Mouse (Mus musculus) heart, embryonic 13.5 days (tissue): ENCODE data around the gene Atox1. TPM values are rescaled to one million over a fixed set of nuclear protein-coding genes. Genes with fewer than 3 reads are reported as not detected.
A peak's percentile ranks its signal among the peaks of the same experiment; 100 is the strongest.

Experiments
- ATAC-seq: fragments of 200-750 bp; cut with Nextera tagmentation; 2 replicates; pipeline ENCODE4 v1.8.0; 2017; ENCODE audit warnings: moderate TSS enrichment; ENCODE audit not compliant: insufficient number of reproducible peaks, low FRiP score, low TSS enrichment; ENCODE audit errors: extremely low read depth
- H3K27ac ChIP-seq: fragments of 300-500 bp; sonication (generic); replicated peaks from 2 replicates; pipeline ENCODE4 v1.5.1; 2015; ENCODE audit warnings: moderate library complexity, mild to moderate bottlenecking, inconsistent platforms
- H3K27me3 ChIP-seq: fragments of 300-500 bp; sonication (generic); replicated peaks from 2 replicates; pipeline ENCODE4 v1.6.1; 2015; ENCODE audit warnings: mild to moderate bottlenecking, inconsistent platforms
- H3K36me3 ChIP-seq: fragments of 300-500 bp; sonication (generic); 2 replicates; pipeline ENCODE4 v1.6.1; 2015; ENCODE audit warnings: mild to moderate bottlenecking, inconsistent platforms
- H3K4me1 ChIP-seq: fragments of 300-500 bp; sonication (generic); 2 replicates; pipeline ENCODE4 v1.6.1; 2015; ENCODE audit warnings: inconsistent platforms
- H3K4me2 ChIP-seq: fragments of 300-500 bp; sonication (generic); 2 replicates; pipeline ENCODE4 v1.6.1; 2015; ENCODE audit warnings: inconsistent platforms, mild to moderate bottlenecking, moderate library complexity
- H3K4me3 ChIP-seq: fragments of 300-500 bp; sonication (generic); 2 replicates; pipeline ENCODE4 v1.5.1; 2015; ENCODE audit warnings: moderate library complexity, mild to moderate bottlenecking, inconsistent platforms
- H3K9ac ChIP-seq: fragments of 300-500 bp; sonication (generic); 2 replicates; pipeline ENCODE4 v1.6.1; 2015; ENCODE audit warnings: inconsistent platforms, mild to moderate bottlenecking, moderate library complexity
- H3K9me3 ChIP-seq: fragments of 300-500 bp; sonication (generic); 2 replicates; pipeline ENCODE4 v1.6.1; 2016; ENCODE audit warnings: inconsistent platforms
- WGBS: fragments of 180-500 bp; shearing (Covaris S2); methylation state at CpG from one replicate; pipeline ENCODE4 v1.1.7; 2015; ENCODE audit warnings: mixed read lengths; 5-methylcytosine and 5-hydroxymethylcytosine counted together
- polyA plus RNA-seq: library from polyadenylated mRNA; unstranded; fragments of >200 nt; fragmentation: Nextera tagmentation; extraction: Ambion mirVana; gene quantifications from 2 replicates; pipeline ENCODE4 v1.2.1, GENCODE M21; 2015

Gene Atox1
- polyA plus RNA-seq, 1 experiment from 2014 or later, result 283 TPM

DNA sequence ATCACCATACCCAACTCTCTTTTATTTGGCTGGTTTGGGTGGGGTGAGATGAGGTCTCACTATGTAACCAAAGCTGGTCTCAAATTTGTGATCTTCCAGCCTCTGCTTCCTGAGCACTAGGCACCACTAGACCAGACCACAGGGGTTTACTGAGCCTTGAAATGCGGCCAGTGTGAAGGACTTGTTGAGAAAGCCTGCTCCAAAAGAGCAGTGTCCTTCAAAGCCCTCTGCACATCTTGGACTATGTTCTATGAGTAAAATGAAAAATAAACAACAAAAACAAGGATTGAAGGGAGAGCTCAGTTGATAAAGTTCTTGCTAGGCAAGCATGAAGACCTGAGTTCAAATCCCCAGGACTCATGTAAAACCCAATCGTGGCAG lies 47.6 kb downstream of the Atox1 start:
- no peak overlapping the region for H3K4me3 ChIP-seq
- 81% methylated on average over 2 of the region's 2 CpGs for WGBS
- no peak for ATAC-seq
- peaks cover 75% of the 10 kb centered on the region for H3K4me1 ChIP-seq
- H3K27me3 ChIP-seq, result no peaks in the 10 kb centered on the region
- no peaks in the 10 kb centered on the region for H3K9me3 ChIP-seq
- H3K27ac ChIP-seq, result peak overlapping the region; percentile 78; the same call in 1 of the 2 replicates
- no peak overlapping the region for H3K4me2 ChIP-seq
- peaks cover 61% of the 10 kb centered on the region for H3K36me3 ChIP-seq
- H3K9ac ChIP-seq, result no peak overlapping the region

DNA sequence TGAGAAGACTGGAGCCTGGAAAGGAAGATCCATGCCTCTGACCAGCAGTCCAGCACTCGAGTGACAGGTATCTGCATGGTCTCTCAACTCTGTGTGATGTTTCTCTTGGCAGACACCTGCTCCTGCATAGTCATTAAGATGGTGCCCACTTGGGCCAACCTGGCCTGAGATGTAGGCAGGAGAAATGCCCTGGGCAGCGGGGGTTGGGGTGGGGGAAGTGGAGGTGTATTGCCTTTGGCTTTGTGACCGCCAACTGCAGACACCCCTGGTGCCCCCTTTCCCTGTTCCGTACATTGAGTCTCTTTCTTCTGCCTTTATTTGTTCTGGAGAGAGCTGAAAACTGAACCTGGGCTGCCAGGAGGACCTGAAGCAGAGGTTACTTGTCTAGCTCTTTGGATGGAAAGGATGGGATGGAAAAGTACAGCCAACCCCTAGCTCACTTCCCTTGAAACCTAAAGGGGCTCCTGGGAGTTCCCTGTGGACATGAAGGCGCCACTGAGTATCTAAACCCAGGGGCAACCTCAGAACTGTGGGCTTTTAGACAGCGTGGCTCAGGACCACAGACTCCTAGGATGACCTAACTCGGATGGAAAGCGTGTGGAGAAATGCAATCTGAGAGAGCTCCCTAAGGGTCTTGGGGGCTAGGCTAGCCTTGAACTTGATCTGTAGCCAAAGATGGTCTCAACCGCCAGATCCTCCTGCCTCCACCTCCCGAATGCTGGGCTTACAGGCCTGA lies 48.2 kb downstream of the Atox1 start:
- Histone ChIP-seq H3K4me3 (no peak overlapping the region), H3K9me3 (no peaks in the 10 kb centered on the region), H3K4me1 (peaks cover 75% of the 10 kb centered on the region), H3K36me3 (peaks cover 66% of the 10 kb centered on the region), H3K27me3 (no peaks in the 10 kb centered on the region), H3K9ac (no peak overlapping the region), H3K27ac (peak overlapping the region; percentile 78), H3K4me2 (no peak overlapping the region)
- ATAC-seq, result no peak
- 87% methylated on average over 10 of the region's 10 CpGs for WGBS

DNA sequence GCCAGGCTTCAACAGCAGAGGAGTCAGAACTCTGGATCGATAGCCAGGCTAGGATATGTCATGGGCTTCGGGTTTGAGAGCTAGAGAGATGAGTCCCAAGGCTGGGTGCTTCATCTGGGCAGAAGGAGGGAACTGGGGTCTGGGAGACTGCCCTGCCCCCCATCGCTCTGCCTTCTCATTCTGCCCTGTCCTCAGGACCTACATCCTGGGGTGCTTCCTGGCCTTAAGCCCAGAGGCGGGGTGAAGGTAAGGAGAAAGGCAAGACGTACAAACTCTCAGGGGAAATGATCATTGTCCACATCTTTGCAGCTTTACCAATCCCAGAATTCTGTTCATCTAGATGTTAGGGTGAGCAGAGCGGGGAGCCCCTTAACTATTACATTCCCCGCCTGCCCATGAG lies 49.0 kb downstream of the Atox1 start:
- Histone ChIP-seq H3K4me1 (peaks cover 69% of the 10 kb centered on the region), H3K9ac (peak overlapping the region; percentile 4; the same call in 1 of the 2 replicates), H3K27me3 (no peaks in the 10 kb centered on the region), H3K4me2 (no peak overlapping the region), H3K9me3 (no peaks in the 10 kb centered on the region), H3K36me3 (peaks cover 75% of the 10 kb centered on the region), H3K4me3 (no peak overlapping the region), H3K27ac (peak overlapping the region; percentile 78)
- 72% methylated on average over 7 of the region's 7 CpGs for WGBS
- ATAC-seq, result no peak

DNA sequence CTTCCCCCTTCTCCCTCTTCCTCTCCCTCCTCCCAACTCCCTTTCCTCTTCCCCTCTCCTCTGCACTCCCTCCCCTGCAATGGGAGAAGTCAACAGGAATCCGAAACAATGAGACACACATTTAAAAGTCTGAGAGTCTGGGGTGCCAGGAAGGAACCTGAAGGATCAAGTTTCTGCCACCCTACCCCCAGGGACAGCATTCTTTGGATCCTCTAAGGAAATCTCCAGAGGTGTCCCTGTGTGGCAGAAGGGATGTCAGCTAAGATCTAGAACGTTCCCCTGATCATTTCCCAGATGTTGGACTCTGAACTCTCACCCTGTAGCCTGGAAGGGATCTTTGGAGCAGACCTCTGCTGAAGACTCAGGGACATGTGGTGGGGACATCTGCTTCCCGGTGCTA lies 50.5 kb downstream of the Atox1 start:
- WGBS, result 55% methylated on average over 3 of the region's 3 CpGs
- no peak for ATAC-seq
- Histone ChIP-seq H3K9me3 (no peaks in the 10 kb centered on the region), H3K4me2 (no peak overlapping the region), H3K9ac (no peak overlapping the region), H3K27me3 (no peaks in the 10 kb centered on the region), H3K27ac (peak overlapping the region; percentile 78), H3K36me3 (peaks cover 87% of the 10 kb centered on the region), H3K4me1 (peaks cover 53% of the 10 kb centered on the region), H3K4me3 (no peak overlapping the region)

DNA sequence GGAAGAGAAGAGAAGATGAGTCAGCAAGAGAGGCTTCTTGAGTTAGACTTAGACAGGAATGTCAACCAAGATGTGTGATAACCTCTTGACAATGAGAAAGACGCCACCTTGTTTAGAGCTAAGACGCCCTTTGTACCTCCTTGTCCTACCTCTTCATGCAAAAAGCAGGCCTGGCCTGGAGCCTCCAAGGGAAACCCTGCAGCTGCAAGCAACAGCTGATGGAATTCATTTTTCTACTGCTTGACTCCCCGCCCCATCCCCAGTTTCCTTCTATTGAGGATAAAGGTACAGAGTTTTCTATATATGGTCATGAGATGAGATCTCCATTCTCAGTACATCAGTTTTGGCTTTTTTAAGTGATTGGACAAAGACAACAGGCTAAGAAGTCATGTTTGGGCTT lies 51.0 kb downstream of the Atox1 start:
- WGBS, result 77% methylated on average over 3 of the region's 3 CpGs
- Histone ChIP-seq H3K4me3 (no peak overlapping the region), H3K27ac (peak overlapping the region; percentile 78), H3K27me3 (no peaks in the 10 kb centered on the region), H3K36me3 (peaks cover 90% of the 10 kb centered on the region), H3K4me1 (peaks cover 51% of the 10 kb centered on the region), H3K9me3 (no peaks in the 10 kb centered on the region), H3K4me2 (no peak overlapping the region), H3K9ac (no peak overlapping the region)
- no peak for ATAC-seq

DNA sequence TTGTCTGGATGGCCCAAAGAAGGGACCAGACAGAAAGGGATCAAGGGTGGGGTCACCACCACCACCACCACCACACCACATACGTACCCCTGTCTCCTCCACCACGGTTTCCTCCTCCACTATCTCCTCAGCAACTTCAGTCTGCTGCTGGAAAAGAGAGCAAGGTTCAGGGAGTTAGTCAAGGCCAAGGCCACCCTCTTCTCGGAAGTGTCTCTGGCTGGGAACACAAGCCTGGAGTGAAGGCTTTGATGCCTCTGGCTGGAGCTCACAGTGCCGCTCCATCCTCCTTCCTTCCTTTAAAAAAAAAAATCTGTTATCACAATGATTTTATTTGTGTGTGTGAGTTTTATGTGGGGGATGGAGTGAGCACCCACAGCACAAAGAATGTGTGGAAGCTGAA lies 53.9 kb downstream of the Atox1 start:
- Histone ChIP-seq H3K4me3 (no peak overlapping the region), H3K9me3 (no peaks in the 10 kb centered on the region), H3K9ac (no peak overlapping the region), H3K4me1 (peaks cover 22% of the 10 kb centered on the region), H3K27ac (peak overlapping the region; percentile 68), H3K36me3 (peaks cover 99% of the 10 kb centered on the region), H3K27me3 (no peaks in the 10 kb centered on the region), H3K4me2 (no peak overlapping the region)
- no peak for ATAC-seq
- 79% methylated on average over 4 of the region's 4 CpGs for WGBS

DNA sequence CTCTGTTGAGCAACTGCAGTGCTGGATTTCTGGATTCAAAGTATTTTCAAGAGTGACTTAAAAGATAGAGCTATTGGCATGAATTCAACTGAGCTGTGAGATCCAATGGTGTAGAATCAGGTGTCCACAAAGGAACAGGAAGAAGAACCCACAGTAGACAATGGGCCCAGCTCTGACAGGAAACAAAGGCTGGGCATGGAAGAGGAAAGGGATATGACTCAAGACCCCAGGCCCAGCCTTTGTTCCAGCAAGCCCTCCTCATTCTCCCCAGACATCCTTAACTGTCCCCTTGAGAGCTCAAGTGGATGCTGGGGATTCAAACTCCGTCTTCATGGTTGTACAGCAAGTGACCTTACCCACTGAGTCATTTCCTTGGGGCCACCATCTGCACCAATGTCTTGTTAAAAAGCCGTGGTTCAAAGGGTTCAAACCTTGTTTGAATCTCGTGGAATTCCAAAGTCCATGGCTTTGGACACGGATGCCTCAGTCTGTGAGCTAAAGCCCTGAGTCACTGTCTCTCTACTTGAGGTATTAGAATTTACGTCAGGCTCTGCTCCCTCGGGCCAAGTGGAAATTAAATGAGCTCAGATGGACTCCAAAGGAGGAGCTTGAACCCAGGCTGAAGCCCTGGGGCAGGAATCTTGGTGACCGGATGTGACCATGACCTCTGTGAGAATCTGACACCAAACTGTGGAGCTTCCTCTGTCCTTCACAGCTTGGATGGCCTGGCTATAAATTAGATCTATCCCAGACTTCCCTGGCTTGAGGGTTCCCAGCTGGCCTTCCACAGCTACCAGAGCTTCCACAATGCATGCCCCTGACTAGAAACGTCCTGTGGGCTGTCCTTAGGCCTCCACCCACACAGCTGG lies 55.2 kb downstream of the Atox1 start:
- H3K9ac ChIP-seq, result no peak overlapping the region
- no peak; the same call in 1 of the 2 replicates for ATAC-seq

DNA sequence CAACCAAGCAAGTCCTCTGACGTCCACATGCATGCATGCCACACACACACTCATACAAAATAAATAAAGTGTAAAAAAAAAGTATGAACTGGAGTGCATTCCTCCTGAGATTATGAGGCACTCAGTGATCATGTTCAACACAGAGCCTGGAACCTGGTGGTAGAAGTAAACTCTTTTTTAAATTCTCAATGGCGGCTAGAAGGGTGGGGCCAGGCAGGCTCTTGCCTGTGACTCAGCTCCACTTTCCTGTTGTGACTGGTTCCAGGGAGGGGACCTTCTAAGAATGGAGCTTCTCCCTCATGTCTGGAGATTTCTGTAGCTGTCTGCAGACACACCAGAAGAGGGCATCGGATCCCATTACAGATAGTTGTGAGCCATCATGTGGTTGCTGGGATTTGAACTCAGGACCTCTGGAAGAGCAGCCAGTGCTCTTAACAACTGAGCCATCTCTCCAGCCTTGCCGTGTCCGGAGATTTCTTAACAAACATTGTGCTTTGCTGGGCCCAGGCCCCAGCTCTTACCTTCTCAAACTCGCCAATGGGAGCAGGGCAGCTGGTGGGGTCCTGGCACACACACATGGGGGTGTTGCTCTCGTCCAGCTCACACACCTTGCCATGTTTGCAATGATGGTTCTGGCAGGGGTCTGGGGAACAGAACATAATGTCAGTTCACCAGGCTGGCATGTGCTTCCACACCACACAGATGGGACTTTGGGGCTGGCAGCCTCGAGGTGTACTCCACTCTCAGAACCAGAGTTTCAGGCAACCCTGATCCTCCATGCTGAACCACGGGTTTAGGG lies 56.2 kb downstream of the Atox1 start:
- peak overlapping the region; percentile 68 for H3K27ac ChIP-seq
- H3K27me3 ChIP-seq, result no peaks in the 10 kb centered on the region
- H3K9me3 ChIP-seq, result no peaks in the 10 kb centered on the region
- no peak overlapping the region for H3K4me2 ChIP-seq
- peaks cover 98% of the 10 kb centered on the region for H3K36me3 ChIP-seq
- no peak overlapping the region for H3K9ac ChIP-seq
- no peak for ATAC-seq
- 79% methylated on average over 9 of the region's 9 CpGs for WGBS
- H3K4me1 ChIP-seq, result 0 out of 2 replicates have a peak, but pooled peaks cover 3% of the 10 kb centered on the region
- H3K4me3 ChIP-seq, result no peak overlapping the region

More for the DNA sequence above, 55.2 kb downstream of the Atox1 start:
- no peak overlapping the region for H3K4me3 ChIP-seq
- H3K9me3 ChIP-seq, result no peaks in the 10 kb centered on the region
- H3K27ac ChIP-seq, result peak overlapping the region; percentile 68
- WGBS, result 62% methylated on average over 8 of the region's 8 CpGs
- no peak overlapping the region for H3K4me2 ChIP-seq
- H3K4me1 ChIP-seq, result peaks cover 9% of the 10 kb centered on the region
- H3K27me3 ChIP-seq, result no peaks in the 10 kb centered on the region
- peaks cover 100% of the 10 kb centered on the region for H3K36me3 ChIP-seq

DNA sequence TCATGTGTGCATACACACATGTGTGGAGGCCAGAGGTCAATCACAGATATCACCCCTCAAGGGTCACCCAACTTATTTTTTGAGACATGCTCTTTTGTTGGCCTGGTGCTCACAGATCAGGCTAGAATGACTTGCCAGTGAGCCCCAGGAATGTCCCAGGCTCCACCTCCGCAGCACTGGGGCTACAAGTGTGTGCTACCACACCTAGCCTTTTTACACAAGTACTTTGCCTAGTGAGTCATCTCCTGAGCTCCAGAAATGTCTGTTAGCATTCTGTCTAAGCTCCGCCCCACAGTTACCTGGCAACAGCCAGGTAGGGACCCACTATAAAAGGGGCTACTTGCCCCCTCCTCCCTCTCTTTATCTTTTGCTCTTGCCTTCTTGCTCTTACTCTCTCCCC lies 60.2 kb downstream of the Atox1 start:
- H3K4me1 ChIP-seq, result peaks cover 18% of the 10 kb centered on the region
- peaks cover 94% of the 10 kb centered on the region for H3K36me3 ChIP-seq
- no peak overlapping the region for H3K9ac ChIP-seq
- H3K27ac ChIP-seq, result no peak overlapping the region
- no peaks in the 10 kb centered on the region for H3K9me3 ChIP-seq
- no peaks in the 10 kb centered on the region for H3K27me3 ChIP-seq
- no peak for ATAC-seq
- H3K4me2 ChIP-seq, result no peak overlapping the region
- WGBS, result 81% methylated on average over 2 of the region's 2 CpGs
- no peak overlapping the region for H3K4me3 ChIP-seq

DNA sequence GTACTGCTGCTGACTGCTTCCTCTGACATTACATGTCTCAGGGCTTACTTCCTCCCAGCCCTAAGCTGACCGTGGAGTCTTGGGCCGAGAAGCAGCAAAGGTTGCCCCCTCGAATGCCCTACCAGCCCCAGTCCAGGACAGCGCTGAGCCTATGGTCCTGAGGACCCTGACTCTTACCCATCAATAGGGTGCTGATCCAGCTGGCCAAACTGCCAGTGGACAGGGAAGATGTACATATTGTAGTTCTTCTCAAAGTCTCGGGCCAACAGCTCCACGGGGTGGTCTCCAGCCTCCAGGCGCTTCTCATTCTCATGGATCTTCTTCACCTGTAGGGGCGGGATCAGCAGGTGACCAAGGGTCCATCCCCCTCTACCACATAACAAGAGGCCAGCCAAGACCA lies 62.7 kb downstream of the Atox1 start:
- H3K36me3 ChIP-seq, result peaks cover 91% of the 10 kb centered on the region
- H3K9ac ChIP-seq, result no peak overlapping the region
- H3K4me1 ChIP-seq, result peaks cover 15% of the 10 kb centered on the region
- no peak overlapping the region for H3K4me3 ChIP-seq
- no peak overlapping the region for H3K4me2 ChIP-seq
- 0 out of 2 replicates have a peak overlapping the region, but pooled peaks have one; percentile 42 for H3K27ac ChIP-seq
- H3K9me3 ChIP-seq, result no peaks in the 10 kb centered on the region
- ATAC-seq, result no peak
- 82% methylated on average over 8 of the region's 8 CpGs for WGBS
- no peaks in the 10 kb centered on the region for H3K27me3 ChIP-seq

DNA sequence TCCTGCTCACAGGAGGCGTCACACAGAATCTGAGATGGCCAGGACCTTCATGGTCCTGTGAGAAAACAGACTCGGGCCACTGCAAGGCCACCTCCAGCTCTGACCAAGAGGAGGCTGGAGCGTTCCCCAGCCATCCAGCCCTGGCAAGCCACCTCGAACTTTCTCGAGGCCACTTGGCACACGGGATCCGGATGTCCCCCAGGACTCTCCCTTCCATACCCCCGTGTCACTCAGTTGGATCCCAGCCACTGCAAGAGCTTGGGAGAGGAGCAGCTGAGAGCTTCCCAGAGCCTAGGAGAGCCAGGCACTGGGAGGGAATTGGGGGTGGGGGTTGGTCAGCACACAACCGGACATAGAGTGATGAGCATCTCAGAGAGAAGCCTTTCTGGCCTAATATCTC lies 63.6 kb downstream of the Atox1 start:
- no peak overlapping the region for H3K4me3 ChIP-seq
- 78% methylated on average over 9 of the region's 9 CpGs for WGBS
- no peak for ATAC-seq
- H3K9ac ChIP-seq, result 0 out of 2 replicates have a peak overlapping the region, but pooled peaks have one; percentile 40
- no peak overlapping the region for H3K4me2 ChIP-seq
- no peaks in the 10 kb centered on the region for H3K27me3 ChIP-seq
- no peaks in the 10 kb centered on the region for H3K9me3 ChIP-seq
- peak overlapping the region; percentile 42 for H3K27ac ChIP-seq
- peaks cover 81% of the 10 kb centered on the region for H3K36me3 ChIP-seq
- H3K4me1 ChIP-seq, result peaks cover 20% of the 10 kb centered on the region
